Mouse (Mus musculus) ES-E14 (cell line): ENCODE data around the gene Mrps7.

Experiments
- CHD2 ChIP-seq: IDR thresholded peaks from 2 replicates; pipeline ENCODE4 v1.6.1; 2014; ENCODE audit warnings: mild to moderate bottlenecking, low read depth, low read length, inconsistent platforms
- MAFK ChIP-seq: IDR thresholded peaks from 2 replicates; pipeline ENCODE4 v1.6.1; 2014; ENCODE audit warnings: mild to moderate bottlenecking, low read depth, low read length, inconsistent platforms; ENCODE audit not compliant: insufficient read depth
- ZNF384 ChIP-seq: IDR thresholded peaks from 2 replicates; pipeline ENCODE4 v1.6.1; 2012; ENCODE audit warnings: low read depth, low read length, inconsistent platforms

DNA sequence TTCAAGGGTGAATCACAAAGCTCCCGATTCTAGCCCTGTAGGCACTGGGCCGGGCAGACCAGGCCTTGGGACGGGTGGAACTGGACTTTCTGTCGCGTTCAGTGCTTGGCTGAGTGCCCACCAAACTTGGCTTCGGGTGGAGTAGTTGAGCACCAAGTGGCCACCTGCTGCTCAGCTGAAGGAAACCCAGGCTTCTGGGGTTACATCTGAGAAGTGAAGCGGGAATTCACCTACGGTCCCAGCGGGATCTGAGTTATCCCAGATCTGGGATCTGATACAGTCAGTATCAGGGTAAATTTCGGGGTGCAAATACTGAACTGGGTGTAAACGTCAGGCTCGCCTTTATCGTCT, 8.3 kb downstream of the Mrps7 start:
- no peak for TF ChIP-seq CHD2
- no peak for TF ChIP-seq MAFK
- no peak for TF ChIP-seq ZNF384
